In genomic region chr10:80766161-80766815, GRCm38 (mm10) we compare ENCODE assay signal across 9 mouse cellular contexts. TPM values are rescaled to one million over a fixed set of nuclear protein-coding genes. Genes with fewer than 3 reads are reported as not detected.
A peak's percentile ranks its signal among the peaks of the same experiment; 100 is the strongest.
DNase-seq lines count a peak whose midpoint lies in the region; ATAC-seq and TF ChIP-seq lines count a peak whose summit lies in the region.
"Had no signal": no experiment of that assay in that cellular context is flagged by ENCODE, and none has a peak within 500 bp of the region (broad histone marks: within the 10 kb centered on the region; RNA-seq: fewer than 3 reads in every experiment).

No protein-coding gene starts in this region.

- H3K9me3 ChIP-seq in heart, embryonic 10.5 days, result no peaks in the 10 kb centered on the region
- H3K9me3 ChIP-seq in kidney, embryonic 14.5 days (ENCODE audit: control insufficient read depth, low read length), result no peaks in the 10 kb centered on the region
- H3K9me3 ChIP-seq in lung, postnatal 0 days (ENCODE audit: low read length), result no peaks in the 10 kb centered on the region

- no peak for TF ChIP-seq EP300 in heart, adult 2 months (IDR thresholded peaks at IDR 0.05; ENCODE audit: insufficient read depth, low read depth, low read length)
- no peak for TF ChIP-seq EP300 in lung, postnatal 0 days (IDR thresholded peaks at IDR 0.05)

- DNase-seq in heart, adult 2 months, result peak in 1 of 2 experiments; percentile 35
- DNase-seq in heart, embryonic 10.5 days (ENCODE audit: low spot score), result no peak
- DNase-seq in R1 (ENCODE audit: low read depth, low spot score), result peak; percentile 73
- DNase-seq in lung, postnatal 0 days (ENCODE audit: low spot score), result peak; percentile 61
- DNase-seq in cerebellum, adult 9-11 months, result no peak
- no peak for DNase-seq in urinary bladder, postnatal 4 days (ENCODE audit: low spot score in 2 of 2)

- WGBS in heart, adult 2 months, result 68% methylated on average over 10 of the region's 10 CpGs
- 75% methylated on average over 10 of the region's 10 CpGs for WGBS in heart, embryonic 10.5 days
- WGBS in kidney, embryonic 14.5 days, result 87% methylated on average over 10 of the region's 10 CpGs
- 51% methylated on average over 10 of the region's 10 CpGs for WGBS in lung, postnatal 0 days

- peaks cover 6% of the 10 kb centered on the region; the same call in 1 of the 2 replicates for H3K4me1 ChIP-seq in heart, adult 2 months (ENCODE audit: control insufficient read depth, insufficient read depth, low read length)
- peaks cover 45% of the 10 kb centered on the region for H3K4me1 ChIP-seq in heart, embryonic 10.5 days
- H3K4me1 ChIP-seq in kidney, embryonic 14.5 days (ENCODE audit: control insufficient read depth, insufficient read depth, low read length), result no peaks in the 10 kb centered on the region
- no peaks in the 10 kb centered on the region for H3K4me1 ChIP-seq in lung, postnatal 0 days (ENCODE audit: insufficient read depth, low read depth, low read length)

- no peak for ATAC-seq in kidney, embryonic 14.5 days (ENCODE audit: low FRiP score, low TSS enrichment)
- ATAC-seq in lung, postnatal 0 days, result peak; percentile 84
- ATAC-seq in cerebellum, adult (ENCODE audit: insufficient number of reproducible peaks, low FRiP score, low TSS enrichment), result no peak

- H3K79me2 ChIP-seq in heart, adult 2 months (replicated peaks; ENCODE audit: control insufficient read depth, insufficient read depth, low read length), result no peaks in the 10 kb centered on the region; the same call in 1 of the 2 replicates

- no peak for TF ChIP-seq POLR2A in heart, adult 2 months (IDR thresholded peaks at IDR 0.05; ENCODE audit: insufficient read depth, low read depth, low read length)

- intact Hi-C loops in heart, adult 2 months (cut with DNase I), result no loop called here

- H3K27ac ChIP-seq in heart, adult 2 months, result peak overlapping the region; percentile 71
- no peak overlapping the region for H3K27ac ChIP-seq in heart, embryonic 10.5 days
- H3K27ac ChIP-seq in kidney, embryonic 14.5 days (ENCODE audit: low read depth, low read length), result no peak overlapping the region
- peak overlapping the region; percentile 74 for H3K27ac ChIP-seq in lung, postnatal 0 days (ENCODE audit: low read length)

- H3K4me2 ChIP-seq in kidney, embryonic 14.5 days (replicated peaks; ENCODE audit: low read depth, low read length), result no peak overlapping the region
- no peak overlapping the region for H3K4me2 ChIP-seq in lung, postnatal 0 days (replicated peaks; ENCODE audit: low read depth, low read length)

- no peak overlapping the region for H3K4me3 ChIP-seq in heart, adult 2 months
- H3K4me3 ChIP-seq in heart, embryonic 10.5 days, result no peak overlapping the region
- no peak overlapping the region for H3K4me3 ChIP-seq in kidney, embryonic 14.5 days (ENCODE audit: low read length)
- H3K4me3 ChIP-seq in lung, postnatal 0 days (ENCODE audit: low read depth, low read length), result no peak overlapping the region

- TF ChIP-seq CTCF in heart, adult 2 months (IDR thresholded peaks at IDR 0.05), result no peak
- no peak for TF ChIP-seq CTCF in lung, postnatal 0 days (IDR thresholded peaks at IDR 0.05)

- H3K9ac ChIP-seq in heart, adult 2 months (ENCODE audit: low read depth, low read length), result no peak overlapping the region
- peak overlapping the region; percentile 12; the same call in 1 of the 2 replicates for H3K9ac ChIP-seq in kidney, embryonic 14.5 days (ENCODE audit: low read depth, low read length)
- no peak overlapping the region for H3K9ac ChIP-seq in lung, postnatal 0 days (replicated peaks; ENCODE audit: low read depth)

- no peaks in the 10 kb centered on the region for H3K36me3 ChIP-seq in heart, adult 2 months (ENCODE audit: control insufficient read depth, insufficient read depth, low read length)
- peaks cover 70% of the 10 kb centered on the region for H3K36me3 ChIP-seq in heart, embryonic 10.5 days
- peaks cover 54% of the 10 kb centered on the region for H3K36me3 ChIP-seq in kidney, embryonic 14.5 days (ENCODE audit: control insufficient read depth, insufficient read depth, low read length)
- H3K36me3 ChIP-seq in lung, postnatal 0 days (ENCODE audit: insufficient read depth, low read length), result peaks cover 20% of the 10 kb centered on the region

- no peaks in the 10 kb centered on the region for H3K27me3 ChIP-seq in heart, adult 2 months (ENCODE audit: control insufficient read depth, insufficient read depth, low read length)
- no peaks in the 10 kb centered on the region for H3K27me3 ChIP-seq in heart, embryonic 10.5 days (ENCODE audit: insufficient read depth, poor library complexity, severe bottlenecking)
- H3K27me3 ChIP-seq in kidney, embryonic 14.5 days (ENCODE audit: control insufficient read depth, insufficient read depth, low read length), result no peaks in the 10 kb centered on the region
- H3K27me3 ChIP-seq in lung, postnatal 0 days (replicated peaks; ENCODE audit: insufficient read depth, low read length), result no peaks in the 10 kb centered on the region

RNA-seq across cellular contexts. Expression of gene Dot1l, which starts 11.3 kb away (rescaled TPM):
- 10 to 100 TPM; 18.8 to 19.6 TPM for total RNA-seq in heart, adult 2 months (2021)
- 35.0 and 39.6 TPM in 2 replicates for polyA plus RNA-seq in heart, adult 2 months (2012; rRNA removed)
- 25.6 and 26.1 TPM in 2 replicates for polyA plus RNA-seq in heart, embryonic 10.5 days (2016; fragmentation: Nextera tagmentation; extraction: Ambion mirVana)
- polyA plus RNA-seq in kidney, embryonic 14.5 days (2014; fragmentation: Nextera tagmentation; extraction: Ambion mirVana), result 21.9 and 29.2 TPM in 2 replicates
- polyA plus RNA-seq in lung, postnatal 0 days (2015; fragmentation: Nextera tagmentation; extraction: Ambion mirVana), result 7.4 and 9.6 TPM in 2 replicates

RNA-seq across cellular contexts. Expression of gene Ap3d1, which starts 24.2 kb away (rescaled TPM):
- total RNA-seq in heart, adult 2 months (2021), result 10 to 100 TPM; 40.2 to 42.6 TPM
- polyA plus RNA-seq in heart, adult 2 months (2012; rRNA removed), result 52.9 and 66.5 TPM in 2 replicates
- 53.1 and 60.4 TPM in 2 replicates for polyA plus RNA-seq in heart, embryonic 10.5 days (2016; fragmentation: Nextera tagmentation; extraction: Ambion mirVana)
- polyA plus RNA-seq in kidney, embryonic 14.5 days (2014; fragmentation: Nextera tagmentation; extraction: Ambion mirVana), result 70.8 and 80.6 TPM in 2 replicates
- polyA plus RNA-seq in lung, postnatal 0 days (2015; fragmentation: Nextera tagmentation; extraction: Ambion mirVana), result 49.3 and 58.2 TPM in 2 replicates

RNA-seq across cellular contexts. Expression of gene Sf3a2, which starts 31.7 kb away (rescaled TPM):
- 10 to 100 TPM; 27.3 to 30.4 TPM for total RNA-seq in heart, adult 2 months (2021)
- 18.4 and 19.7 TPM in 2 replicates for polyA plus RNA-seq in heart, adult 2 months (2012; rRNA removed)
- 70.6 and 84.1 TPM in 2 replicates for polyA plus RNA-seq in heart, embryonic 10.5 days (2016; fragmentation: Nextera tagmentation; extraction: Ambion mirVana)
- polyA plus RNA-seq in kidney, embryonic 14.5 days (2014; fragmentation: Nextera tagmentation; extraction: Ambion mirVana), result 101 and 102 TPM in 2 replicates
- 27.0 and 29.4 TPM in 2 replicates for polyA plus RNA-seq in lung, postnatal 0 days (2015; fragmentation: Nextera tagmentation; extraction: Ambion mirVana)

RNA-seq across cellular contexts. Expression of gene Plekhj1, which starts 32.1 kb away (rescaled TPM):
- 10 to 100 TPM; 29.7 to 33.0 TPM for total RNA-seq in heart, adult 2 months (2021)
- polyA plus RNA-seq in heart, adult 2 months (2012; rRNA removed), result 28.9 and 33.2 TPM in 2 replicates
- 116 and 151 TPM in 2 replicates for polyA plus RNA-seq in heart, embryonic 10.5 days (2016; fragmentation: Nextera tagmentation; extraction: Ambion mirVana)
- 121 and 126 TPM in 2 replicates for polyA plus RNA-seq in kidney, embryonic 14.5 days (2014; fragmentation: Nextera tagmentation; extraction: Ambion mirVana)
- 59.9 and 69.1 TPM in 2 replicates for polyA plus RNA-seq in lung, postnatal 0 days (2015; fragmentation: Nextera tagmentation; extraction: Ambion mirVana)

RNA-seq across cellular contexts. Expression of gene Amh, which starts 38.8 kb away (rescaled TPM):
- total RNA-seq in heart, adult 2 months (2021), result under 1 TPM; 0.18 TPM
- 0.15 and 0.25 TPM in 2 replicates for polyA plus RNA-seq in heart, adult 2 months (2012; rRNA removed)
- not detected in 2 replicates for polyA plus RNA-seq in heart, embryonic 10.5 days (2016; fragmentation: Nextera tagmentation; extraction: Ambion mirVana)
- not detected in 2 replicates for polyA plus RNA-seq in kidney, embryonic 14.5 days (2014; fragmentation: Nextera tagmentation; extraction: Ambion mirVana)
- 0.07 TPM in 1 of 2 replicates, not detected in the other for polyA plus RNA-seq in lung, postnatal 0 days (2015; fragmentation: Nextera tagmentation; extraction: Ambion mirVana)
- polyA plus RNA-seq: embryonic facial prominence, embryonic 11.5 days had no signal

Comparison
In these comparisons a context has a peak if more than half of its experiments do, and no peak if none do; other contexts are left out.
1. H3K27ac ChIP-seq: peak in heart, adult 2 months (single experiment) and lung, postnatal 0 days (single experiment); none in heart, embryonic 10.5 days (single experiment) and kidney, embryonic 14.5 days (single experiment).
2. DNase-seq: peak in R1 (single experiment) and lung, postnatal 0 days (single experiment); none in heart, embryonic 10.5 days (single experiment), cerebellum, adult 9-11 months (single experiment) and urinary bladder, postnatal 4 days (0 of 2).